17 mouse cellular contexts compared by ENCODE assay signal in genomic region chr4:24219074-24219497, GRCm38 (mm10).
DNase-seq lines count a peak whose midpoint lies in the region; ATAC-seq and TF ChIP-seq lines count a peak whose summit lies in the region.
"Had no signal": no experiment of that assay in that cellular context is flagged by ENCODE, and none has a peak within 500 bp of the region (broad histone marks: within the 10 kb centered on the region; RNA-seq: fewer than 3 reads in every experiment).

No protein-coding gene starts in this region.

- WGBS in neural tube, embryonic 12.5 days, result 44% methylated on average over 4 of the region's 4 CpGs
- 31% methylated on average over 4 of the region's 4 CpGs for WGBS in hindbrain, embryonic 13.5 days
- 20% methylated on average over 4 of the region's 4 CpGs for WGBS in midbrain, embryonic 16.5 days
- 42% methylated on average over 4 of the region's 4 CpGs for WGBS in cerebellum, adult 2 months

- ATAC-seq in neural tube, embryonic 12.5 days (ENCODE audit: low FRiP score, low read depth), result peak; percentile 48
- peak; percentile 75 for ATAC-seq in hindbrain, embryonic 13.5 days (ENCODE audit: low FRiP score)
- ATAC-seq in midbrain, embryonic 16.5 days, result peak; percentile 70

- TF ChIP-seq CTCF in cerebellum, adult 2 months (IDR thresholded peaks at IDR 0.05; ENCODE audit: borderline replicate concordance, insufficient read depth, low read depth, low read length), result no peak

- H3K36me3 ChIP-seq in neural tube, embryonic 12.5 days, result no peaks in the 10 kb centered on the region
- no peaks in the 10 kb centered on the region for H3K36me3 ChIP-seq in hindbrain, embryonic 13.5 days
- H3K36me3 ChIP-seq in midbrain, embryonic 16.5 days (ENCODE audit: control insufficient read depth, insufficient read depth, low read length), result no peaks in the 10 kb centered on the region
- H3K36me3 ChIP-seq: embryonic facial prominence, embryonic 15.5 days; liver, embryonic 15.5 days had no signal

- H3K9me3 ChIP-seq in neural tube, embryonic 12.5 days, result no peaks in the 10 kb centered on the region
- H3K9me3 ChIP-seq in hindbrain, embryonic 13.5 days, result no peaks in the 10 kb centered on the region
- no peaks in the 10 kb centered on the region for H3K9me3 ChIP-seq in midbrain, embryonic 16.5 days (replicated peaks; ENCODE audit: control insufficient read depth, low read length, poor library complexity, severe bottlenecking)
- H3K9me3 ChIP-seq: embryonic facial prominence, embryonic 15.5 days; liver, embryonic 15.5 days; megakaryocyte, embryonic 14.5 days had no signal

- H3K4me1 ChIP-seq in neural tube, embryonic 12.5 days, result no peaks in the 10 kb centered on the region
- no peaks in the 10 kb centered on the region; the same call in 1 of the 2 replicates for H3K4me1 ChIP-seq in hindbrain, embryonic 13.5 days (replicated peaks)
- H3K4me1 ChIP-seq in midbrain, embryonic 16.5 days (ENCODE audit: control insufficient read depth, insufficient read depth, low read length), result peaks cover 12% of the 10 kb centered on the region
- H3K4me1 ChIP-seq in cerebellum, adult 2 months (ENCODE audit: control insufficient read depth, insufficient read depth, low read length), result no peaks in the 10 kb centered on the region
- H3K4me1 ChIP-seq: embryonic facial prominence, embryonic 15.5 days; liver, embryonic 15.5 days; megakaryocyte, embryonic 14.5 days had no signal

- no peaks in the 10 kb centered on the region for H3K27me3 ChIP-seq in neural tube, embryonic 12.5 days (replicated peaks)
- no peaks in the 10 kb centered on the region for H3K27me3 ChIP-seq in hindbrain, embryonic 13.5 days
- no peaks in the 10 kb centered on the region for H3K27me3 ChIP-seq in midbrain, embryonic 16.5 days (ENCODE audit: control insufficient read depth, insufficient read depth, low read depth, low read length)
- no peaks in the 10 kb centered on the region for H3K27me3 ChIP-seq in cerebellum, adult 2 months (ENCODE audit: control insufficient read depth, insufficient read depth, low read length)
- H3K27me3 ChIP-seq: embryonic facial prominence, embryonic 15.5 days; liver, embryonic 15.5 days; megakaryocyte, embryonic 14.5 days had no signal

- no peak for TF ChIP-seq POLR2A in cerebellum, adult 2 months (IDR thresholded peaks at IDR 0.05; ENCODE audit: borderline replicate concordance, insufficient read depth, low read length)

- H3K4me3 ChIP-seq in neural tube, embryonic 12.5 days, result no peak overlapping the region
- H3K4me3 ChIP-seq in hindbrain, embryonic 13.5 days, result no peak overlapping the region
- no peak overlapping the region for H3K4me3 ChIP-seq in midbrain, embryonic 16.5 days (ENCODE audit: low read depth, low read length)
- no peak overlapping the region for H3K4me3 ChIP-seq in cerebellum, adult 2 months (replicated peaks; ENCODE audit: insufficient read depth, low read depth, low read length)
- H3K4me3 ChIP-seq: embryonic facial prominence, embryonic 15.5 days; liver, embryonic 15.5 days; megakaryocyte, embryonic 14.5 days had no signal

- no peak for DNase-seq in neural tube, embryonic 10.5 days (ENCODE audit: extremely low spot score, low spot score)
- DNase-seq in cerebellum, adult 2 months, result no peak
- DNase-seq in lung, postnatal 25 days (ENCODE audit: low spot score), result no peak
- no peak for DNase-seq in right cerebral cortex, postnatal 4 days
- DNase-seq: adrenal gland, postnatal 10 days; B cell, adult 2 months; cerebellum, adult 18-20 months; gastrocnemius, postnatal 14 days; kidney, adult 9 months; kidney, postnatal 36 days; lung, postnatal 10 days had no signal

- H3K4me2 ChIP-seq in neural tube, embryonic 12.5 days (replicated peaks), result no peak overlapping the region
- no peak overlapping the region for H3K4me2 ChIP-seq in hindbrain, embryonic 13.5 days
- H3K4me2 ChIP-seq in midbrain, embryonic 16.5 days (ENCODE audit: low read length), result no peak overlapping the region
- H3K4me2 ChIP-seq: embryonic facial prominence, embryonic 15.5 days; liver, embryonic 15.5 days had no signal

- H3K27ac ChIP-seq in neural tube, embryonic 12.5 days, result no peak overlapping the region
- H3K27ac ChIP-seq in hindbrain, embryonic 13.5 days, result no peak overlapping the region
- H3K27ac ChIP-seq in midbrain, embryonic 16.5 days (ENCODE audit: low read length), result no peak overlapping the region
- no peak overlapping the region for H3K27ac ChIP-seq in cerebellum, adult 2 months (ENCODE audit: insufficient read depth, low read length)
- H3K27ac ChIP-seq: embryonic facial prominence, embryonic 15.5 days; liver, embryonic 15.5 days had no signal

- H3K9ac ChIP-seq in neural tube, embryonic 12.5 days, result no peak overlapping the region
- no peak overlapping the region for H3K9ac ChIP-seq in hindbrain, embryonic 13.5 days
- H3K9ac ChIP-seq in midbrain, embryonic 16.5 days (ENCODE audit: low read depth, low read length), result no peak overlapping the region
- H3K9ac ChIP-seq: embryonic facial prominence, embryonic 15.5 days; liver, embryonic 15.5 days had no signal
